Mouse (Mus musculus) bone marrow macrophage, adult 2 months (primary cell): ENCODE measurements around the gene Apold1.

Source experiments
- CTCF ChIP-seq: IDR thresholded peaks from 2 replicates; pipeline ENCODE4 v1.5.1; 2012; ENCODE audit warnings: low read depth, mild to moderate bottlenecking, low read length, moderate library complexity
- POLR2A ChIP-seq: IDR thresholded peaks from 2 replicates; pipeline ENCODE4 v1.6.1; 2012; ENCODE audit warnings: mild to moderate bottlenecking, low read depth, low read length, borderline replicate concordance

DNA sequence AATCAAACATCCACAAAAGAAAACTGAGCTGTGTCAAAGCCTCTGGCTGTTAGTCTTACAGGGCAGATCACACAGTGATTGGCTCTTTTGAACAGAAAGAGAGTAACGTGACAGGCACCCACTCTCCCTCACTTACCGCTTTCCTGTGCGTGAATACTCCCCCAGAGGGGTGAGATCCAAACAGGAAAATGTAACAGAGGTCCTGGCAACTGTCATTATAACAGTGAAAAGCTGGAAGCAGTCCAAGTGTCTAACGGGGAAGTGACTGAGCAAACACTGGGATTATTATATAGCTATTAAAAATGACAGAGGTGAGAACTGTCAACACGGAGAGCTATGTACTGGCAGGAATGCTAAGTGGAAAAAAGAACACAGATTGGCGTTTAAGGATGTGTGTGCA, 4.9 kb upstream of the Apold1 start:
- TF ChIP-seq CTCF (no peak), POLR2A (no peak)
